Mouse (Mus musculus) kidney, postnatal 36 days (tissue): ENCODE results near the gene Chid1.
"Not testable (repeated sequence)": the region's sequence is repeated elsewhere in the genome, so short reads cannot be mapped to it uniquely, and the experiment has no call there.

Source experiments
- DNase-seq, 2 experiments: peaks; one replicate each; pipeline ENCODE4 v3.0.0; 2021 to 2022; ENCODE audit warnings: mixed read lengths in 2 of 2

Chid1 gene

GRCm38 (mm10) chr7:141460001-141460390, 79.7 kb downstream of the Chid1 start:
- DNase-seq = no peak

- no peak for DNase-seq
Measured at GRCm38 (mm10) chr7:141459301-141459711, 80.4 kb downstream of the Chid1 start.

GRCm38 (mm10) chr7:141458661-141459060, 81.0 kb downstream of the Chid1 start:
- no peak for DNase-seq

GRCm38 (mm10) chr7:141457986-141458660, 81.5 kb downstream of the Chid1 start:
- DNase-seq = peak; percentile 70 to 86

GRCm38 (mm10) chr7:141457236-141457635, 82.4 kb downstream of the Chid1 start:
- no peak for DNase-seq

- DNase-seq = no peak
Measured at GRCm38 (mm10) chr7:141456739-141457138, 82.9 kb downstream of the Chid1 start.

GRCm38 (mm10) chr7:141455610-141456314, 83.9 kb downstream of the Chid1 start:
- DNase-seq = peak; percentile 89 to 93

- peak; percentile 98 to 100 for DNase-seq
Measured at GRCm38 (mm10) chr7:141454967-141455551, 84.6 kb downstream of the Chid1 start, which contains the start of gene Pnpla2. Gene Pnpla2, plus strand, starts transcription at chr7:141455198.

GRCm38 (mm10) chr7:141453636-141454035, 86.0 kb downstream of the Chid1 start:
- DNase-seq = no peak

GRCm38 (mm10) chr7:141451928-141452327, 87.7 kb downstream of the Chid1 start:
- no peak for DNase-seq

GRCm38 (mm10) chr7:141447110-141447991, 92.3 kb downstream of the Chid1 start, which contains the start of gene Rplp2:
Gene Rplp2, plus strand, starts transcription at chr7:141447370.
- DNase-seq = peak; percentile 95 to 96

- DNase-seq = not testable (repeated sequence)
Measured at GRCm38 (mm10) chr7:141446374-141446773, 93.3 kb downstream of the Chid1 start.

- peak; percentile 77 to 85 for DNase-seq
Measured at GRCm38 (mm10) chr7:141443828-141444237, 95.8 kb downstream of the Chid1 start, which contains the start of gene Pidd1. Gene Pidd1, minus strand, starts transcription at chr7:141444025.
